Mouse (Mus musculus): Measurements from ENCODE around the gene Fhl3.

GRCm38 (mm10) chr4:124719101-124719500, 18.6 kb downstream of the Fhl3 start:
- TF ChIP-seq CTCF (IDR thresholded peaks at IDR 0.05; ENCODE audit: control insufficient read depth, insufficient read depth, insufficient read length): no peak
- no peak for TF ChIP-seq USF1 (IDR thresholded peaks at IDR 0.05; ENCODE audit: low read depth)
- TF ChIP-seq MAX (IDR thresholded peaks at IDR 0.05): no peak
- no peak for TF ChIP-seq CEBPB (IDR thresholded peaks at IDR 0.05; ENCODE audit: low read depth)
- no peak for TF ChIP-seq MYOG (IDR thresholded peaks at IDR 0.05; ENCODE audit: control insufficient read depth, extremely low read depth, insufficient read length)
- no peak for TF ChIP-seq MYOD1 (IDR thresholded peaks at IDR 0.05; ENCODE audit: control insufficient read depth, insufficient read length, low read depth)
- TF ChIP-seq FOSL1 (IDR thresholded peaks at IDR 0.05; ENCODE audit: insufficient read depth, low read length, poor library complexity, severe bottlenecking): no peak

Measured in C2C12 (cell line).